Mouse (Mus musculus): Measurements from ENCODE around the gene Syna.

The Syna gene

GRCm38 (mm10) chr5:134531585-134531984, 28.4 kb downstream of the Syna start:
- no peak for DNase-seq (ENCODE audit: low read depth, low spot score)

GRCm38 (mm10) chr5:134530830-134531229, 29.1 kb downstream of the Syna start:
- DNase-seq (ENCODE audit: low read depth, low spot score) = no peak

- no peak for DNase-seq (ENCODE audit: low read depth, low spot score)
Observed at GRCm38 (mm10) chr5:134528488-134528887, 31.5 kb downstream of the Syna start.

- DNase-seq (ENCODE audit: low read depth, low spot score) = no peak
Observed at GRCm38 (mm10) chr5:134525971-134526711, 33.8 kb downstream of the Syna start.

GRCm38 (mm10) chr5:134523728-134524127, 36.2 kb downstream of the Syna start:
- DNase-seq (ENCODE audit: low read depth, low spot score) = no peak

GRCm38 (mm10) chr5:134522524-134522923, 37.4 kb downstream of the Syna start:
- no peak for DNase-seq (ENCODE audit: low read depth, low spot score)

- no peak for DNase-seq (ENCODE audit: low read depth, low spot score)
Observed at GRCm38 (mm10) chr5:134521806-134522205, 38.2 kb downstream of the Syna start.

- DNase-seq (ENCODE audit: low read depth, low spot score) = no peak
Observed at GRCm38 (mm10) chr5:134521131-134521530, 38.8 kb downstream of the Syna start.

GRCm38 (mm10) chr5:134520120-134520519, 39.9 kb downstream of the Syna start:
- DNase-seq (ENCODE audit: low read depth, low spot score) = no peak

GRCm38 (mm10) chr5:134519471-134519870, 40.5 kb downstream of the Syna start:
- no peak for DNase-seq (ENCODE audit: low read depth, low spot score)

GRCm38 (mm10) chr5:134512086-134512485, 47.9 kb downstream of the Syna start:
- DNase-seq (ENCODE audit: low read depth, low spot score) = no peak

- DNase-seq (ENCODE audit: low read depth, low spot score) = no peak
Observed at GRCm38 (mm10) chr5:134510266-134510665, 49.7 kb downstream of the Syna start.

GRCm38 (mm10) chr5:134508965-134509364, 51.0 kb downstream of the Syna start:
- no peak for DNase-seq (ENCODE audit: low read depth, low spot score)

Data from WW6 (cell line).